Mouse (Mus musculus) E14TG2a.4 (cell line): ENCODE measurements at regions not wholly inside any gene's neighbourhood (a gene's known extent, or its start where the extent isn't known, plus 50 kb on each side); places are given as distances from the start of the nearest gene placed in this dataset.

Experiments
- CTCF ChIP-seq: conservative IDR thresholded peaks from 2 replicates; pipeline ENCODE4 v1.5.1; 2014; ENCODE audit warnings: low read length
- NANOG ChIP-seq: IDR thresholded peaks from 2 replicates; pipeline ENCODE4 v1.6.1; 2014; ENCODE audit warnings: borderline replicate concordance, low read length, mixed read lengths
- POU5F1 ChIP-seq: IDR thresholded peaks from 2 replicates; pipeline ENCODE4 v1.6.1; 2014; ENCODE audit warnings: low read length, borderline replicate concordance

- TF ChIP-seq CTCF (no peak), NANOG (no peak), POU5F1 (no peak)
These were observed 128.9 kb upstream of the Slc22a12 start for GRCm38 (mm10) chr19:6671696-6672095.
